Mouse (Mus musculus) erythroblast, embryonic 14.5 days (primary cell): ENCODE measurements around the gene Tmem179.

Source experiments
- GATA1 ChIP-seq: IDR thresholded peaks from 2 replicates; pipeline ENCODE4 v1.6.1; 2012; ENCODE audit warnings: low read length, inconsistent platforms, mixed read lengths
- TAL1 ChIP-seq: IDR thresholded peaks from 3 replicates; pipeline ENCODE4 v1.6.1; 2012; ENCODE audit warnings: low read length, inconsistent platforms, mixed read lengths

DNA sequence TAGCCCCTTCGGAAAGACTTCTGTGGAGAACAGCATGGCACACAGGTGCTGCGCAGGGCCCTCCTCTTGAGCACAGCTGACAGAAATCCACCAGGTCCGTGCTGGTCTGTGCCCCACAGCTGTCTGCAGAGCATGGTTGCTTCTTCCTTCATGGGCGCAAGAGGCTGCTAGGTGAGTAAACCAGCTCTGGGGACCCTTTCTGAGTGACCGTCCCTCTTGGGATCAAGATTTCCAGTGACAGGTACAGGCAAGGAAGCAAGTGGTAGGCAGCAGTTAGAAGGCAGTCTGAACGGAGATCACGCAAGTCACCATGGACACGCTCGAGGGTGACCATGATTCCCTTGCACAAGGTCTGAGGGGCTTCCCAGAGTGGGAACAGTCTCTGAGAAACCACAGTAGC, 27.0 kb downstream of the Tmem179 start:
- TF ChIP-seq GATA1 (no peak), TAL1 (no peak)
